Mouse (Mus musculus): ENCODE measurements around the gene Ldb1. TPM values are rescaled to one million over a fixed set of nuclear protein-coding genes. Genes with fewer than 3 reads are reported as not detected.

The Ldb1 gene
- polyA plus RNA-seq (2015; fragmentation: Nextera tagmentation; extraction: Ambion mirVana), result 120 and 127 TPM in 2 replicates

DNA sequence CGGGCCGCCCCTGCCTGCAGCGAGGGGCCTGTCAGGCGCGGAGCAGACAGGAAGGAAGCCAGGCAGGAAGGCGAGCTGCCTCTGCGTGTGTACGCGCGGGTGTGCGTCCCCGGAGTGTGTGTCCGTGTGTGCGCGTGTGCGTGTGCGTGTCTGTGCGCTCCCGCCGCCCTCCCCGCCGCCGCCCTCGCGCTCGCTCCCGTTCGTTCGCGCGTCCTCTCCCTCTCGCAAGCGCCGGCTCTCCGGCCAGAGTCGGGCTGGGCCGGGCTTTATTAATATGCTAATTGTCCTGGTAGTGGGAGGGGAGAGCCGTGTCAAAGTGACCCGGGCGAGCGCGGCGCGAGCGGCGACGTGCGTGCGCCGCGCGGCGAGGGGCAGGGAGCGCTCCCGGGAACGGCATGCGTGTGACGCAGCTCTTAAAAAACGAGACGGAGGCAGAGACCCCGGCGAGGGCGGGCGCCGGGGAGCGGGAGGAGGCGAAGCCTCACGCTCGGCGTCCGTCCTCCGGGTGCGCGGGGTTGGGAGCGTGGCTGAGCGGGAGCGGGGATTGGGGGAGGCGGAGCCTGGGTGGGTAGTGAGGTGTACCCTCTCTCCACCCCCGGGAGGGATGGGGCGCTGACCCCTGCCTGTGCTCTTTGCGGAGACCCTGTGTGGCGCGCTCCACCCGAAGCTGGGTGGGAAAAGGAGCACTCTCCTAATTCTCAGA, at the start of gene Ldb1:
Ldb1 (minus strand) TSS at position 222 of the 703 bp plus-strand sequence.
- Histone ChIP-seq H3K36me3 (no peaks in the 10 kb centered on the region), H3K27me3 (no peaks in the 10 kb centered on the region), H3K4me3 (peak within 1 kb of the TSS; percentile 93), H3K9ac (peak within 1 kb of the TSS; percentile 99), H3K4me1 (replicated peaks) (peaks cover 55% of the 10 kb centered on the region), H3K27ac (peak within 1 kb of the TSS; percentile 99), H3K4me2 (peak within 1 kb of the TSS; percentile 98), H3K9me3 (no peaks in the 10 kb centered on the region)
- ATAC-seq (ENCODE audit: low FRiP score), result peak; percentile 75
- WGBS, result 2% methylated on average over 61 of the region's 84 CpGs

DNA sequence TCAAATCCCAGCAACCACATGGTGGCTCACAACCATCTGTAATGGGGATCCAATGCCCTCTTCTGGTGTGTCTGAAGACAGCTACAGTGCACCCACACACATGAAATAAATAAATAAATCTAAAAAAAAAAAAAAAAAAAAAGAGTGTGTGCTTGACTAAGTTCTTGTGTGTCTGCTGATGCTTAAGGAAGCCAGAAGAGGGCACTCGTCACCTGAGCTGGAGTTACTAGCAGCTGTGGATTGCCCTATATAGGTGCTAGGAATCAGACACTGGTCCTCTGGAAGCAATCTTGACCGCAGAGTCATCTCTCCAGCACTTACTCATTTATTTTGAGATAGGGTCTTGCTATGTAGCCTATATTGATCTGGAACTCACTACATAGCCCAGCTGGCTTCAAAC, 49.1 kb upstream of the Ldb1 start:
- WGBS, result 93% methylated on average over 2 of the region's 2 CpGs
- no peak overlapping the region for H3K4me2 ChIP-seq
- no peak overlapping the region for H3K27ac ChIP-seq
- H3K4me1 ChIP-seq (replicated peaks), result no peaks in the 10 kb centered on the region
- ATAC-seq (ENCODE audit: low FRiP score), result no peak
- no peaks in the 10 kb centered on the region for H3K27me3 ChIP-seq
- no peak overlapping the region for H3K4me3 ChIP-seq
- H3K36me3 ChIP-seq, result no peaks in the 10 kb centered on the region
- no peak overlapping the region for H3K9ac ChIP-seq
- no peaks in the 10 kb centered on the region for H3K9me3 ChIP-seq

DNA sequence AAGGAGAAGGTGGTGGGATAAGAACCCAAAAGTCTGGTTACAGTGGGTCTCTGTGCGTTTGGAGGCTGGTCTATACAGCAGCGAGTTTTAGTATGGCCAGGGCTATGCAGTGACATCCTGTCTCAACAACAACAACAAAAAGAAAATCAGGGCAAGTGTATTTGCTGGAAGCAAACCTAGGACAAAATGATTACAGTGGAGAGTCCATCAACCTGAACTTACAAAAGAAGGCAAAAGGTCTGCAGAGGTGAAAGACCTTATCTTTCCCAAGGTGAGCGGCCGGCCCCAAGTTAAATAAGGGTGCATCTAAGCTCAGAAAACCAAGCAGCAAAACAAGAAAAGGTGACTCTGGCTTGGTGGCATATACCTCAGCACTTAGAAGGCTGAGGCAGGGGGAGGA, 46.6 kb upstream of the Ldb1 start:
- Histone ChIP-seq H3K4me1 (replicated peaks) (no peaks in the 10 kb centered on the region), H3K9ac (no peak overlapping the region), H3K9me3 (no peaks in the 10 kb centered on the region), H3K4me3 (no peak overlapping the region), H3K27ac (no peak overlapping the region), H3K27me3 (no peaks in the 10 kb centered on the region), H3K36me3 (no peaks in the 10 kb centered on the region), H3K4me2 (no peak overlapping the region)
- no peak for ATAC-seq (ENCODE audit: low FRiP score)
- WGBS, result 90% methylated on average over 4 of the region's 4 CpGs

DNA sequence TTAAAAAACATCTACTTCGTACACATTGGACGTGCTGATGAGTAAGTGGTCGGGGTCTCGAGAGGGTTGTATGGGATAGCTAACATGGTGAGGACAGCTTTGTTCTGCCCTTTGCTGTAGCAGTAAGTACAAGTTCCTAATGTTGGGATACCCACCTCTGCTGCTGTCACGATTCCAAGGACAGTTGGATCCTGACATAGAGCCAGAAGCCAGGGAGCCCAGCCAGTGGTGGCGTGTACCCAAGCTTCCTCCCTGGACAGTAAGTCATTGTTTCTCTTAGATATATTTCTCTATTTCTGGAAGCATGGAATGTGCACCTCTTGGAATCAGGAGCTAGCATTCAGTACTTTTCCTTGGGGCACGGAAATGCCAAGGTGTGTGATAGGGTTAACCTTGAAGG, 42.9 kb upstream of the Ldb1 start:
- Histone ChIP-seq H3K27me3 (no peaks in the 10 kb centered on the region), H3K9ac (no peak overlapping the region), H3K4me2 (no peak overlapping the region), H3K36me3 (peaks cover 29% of the 10 kb centered on the region), H3K9me3 (no peaks in the 10 kb centered on the region), H3K27ac (no peak overlapping the region), H3K4me3 (no peak overlapping the region), H3K4me1 (replicated peaks) (no peaks in the 10 kb centered on the region)
- no peak for ATAC-seq (ENCODE audit: low FRiP score)
- WGBS, result 88% methylated on average over 7 of the region's 7 CpGs

DNA sequence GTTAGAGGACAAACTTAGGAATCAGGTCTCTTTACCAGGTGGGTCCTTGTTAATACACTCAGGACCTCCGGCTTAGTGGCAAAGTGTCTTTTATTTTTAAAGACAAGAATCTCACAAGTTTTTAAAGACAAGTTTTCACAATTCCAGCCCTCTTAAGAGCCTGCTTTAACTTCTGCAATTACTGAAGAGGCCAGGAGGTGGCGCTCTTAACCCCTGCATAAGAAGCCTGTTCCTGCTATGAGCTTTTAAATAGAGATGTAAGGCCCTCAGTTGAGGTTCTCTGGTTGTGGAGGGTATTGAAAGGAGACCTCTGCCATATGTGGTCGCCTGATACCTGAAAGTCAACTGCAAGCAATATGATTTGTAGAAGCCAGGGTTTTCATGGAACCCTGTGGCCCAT, 41.3 kb upstream of the Ldb1 start:
- H3K4me1 ChIP-seq (replicated peaks), result no peaks in the 10 kb centered on the region
- WGBS, result 59% methylated on average over 3 of the region's 3 CpGs

DNA sequence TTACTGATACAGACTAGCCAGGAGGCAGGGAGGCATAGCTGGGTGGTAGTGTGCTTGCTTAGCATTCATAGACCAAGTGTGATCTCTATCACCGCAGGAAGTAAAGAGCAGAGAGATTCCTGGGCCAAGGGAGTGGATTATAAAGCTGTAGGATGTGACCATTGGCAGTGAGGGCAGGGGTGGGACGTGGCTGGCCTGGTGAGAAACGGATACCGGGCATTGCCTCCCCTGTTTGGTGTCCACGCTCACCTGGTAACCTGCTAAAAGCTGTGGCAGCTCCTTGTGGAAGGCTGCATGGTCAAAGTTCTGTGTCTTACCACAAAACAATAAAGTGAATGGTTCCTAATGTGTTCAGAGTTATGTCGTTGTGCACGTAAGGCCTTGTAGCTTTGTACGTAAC, 40.2 kb upstream of the Ldb1 start:
- Histone ChIP-seq H3K4me1 (replicated peaks) (no peaks in the 10 kb centered on the region), H3K9me3 (no peaks in the 10 kb centered on the region), H3K27ac (no peak overlapping the region), H3K36me3 (peaks cover 56% of the 10 kb centered on the region), H3K27me3 (no peaks in the 10 kb centered on the region), H3K9ac (no peak overlapping the region), H3K4me3 (no peak overlapping the region), H3K4me2 (no peak overlapping the region)
- 97% methylated on average over 8 of the region's 8 CpGs for WGBS
- ATAC-seq (ENCODE audit: low FRiP score), result no peak

More for the DNA sequence above, 41.3 kb upstream of the Ldb1 start:
- ATAC-seq (ENCODE audit: low FRiP score), result no peak
- H3K27ac ChIP-seq, result no peak overlapping the region
- H3K9me3 ChIP-seq, result no peaks in the 10 kb centered on the region
- no peak overlapping the region for H3K4me3 ChIP-seq
- H3K4me2 ChIP-seq, result no peak overlapping the region
- H3K9ac ChIP-seq, result no peak overlapping the region
- H3K36me3 ChIP-seq, result peaks cover 44% of the 10 kb centered on the region
- no peaks in the 10 kb centered on the region for H3K27me3 ChIP-seq

DNA sequence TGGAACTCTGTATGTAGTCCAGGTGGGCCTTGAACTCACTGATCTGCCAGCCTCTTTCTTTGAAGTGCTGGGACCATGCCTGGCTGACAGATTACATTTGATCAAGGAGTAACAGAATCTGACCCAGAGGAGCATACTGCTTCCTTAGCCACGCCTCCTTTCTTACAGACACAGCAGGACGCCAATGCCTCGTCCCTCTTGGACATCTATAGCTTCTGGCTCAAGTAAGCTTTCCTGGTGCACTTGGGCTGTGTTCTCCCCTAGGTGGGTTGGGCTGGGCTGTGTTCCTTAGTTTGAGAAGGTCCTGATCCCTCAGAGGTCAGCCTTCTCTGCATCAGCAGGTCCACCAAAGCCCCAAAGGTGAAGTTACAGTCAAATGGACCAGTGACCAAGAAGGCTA, 33.5 kb upstream of the Ldb1 start:
- no peaks in the 10 kb centered on the region for H3K27me3 ChIP-seq
- no peaks in the 10 kb centered on the region for H3K9me3 ChIP-seq
- ATAC-seq (ENCODE audit: low FRiP score), result no peak
- 64% methylated on average over 3 of the region's 3 CpGs for WGBS
- H3K27ac ChIP-seq, result no peak overlapping the region
- H3K4me3 ChIP-seq, result no peak overlapping the region
- peaks cover 22% of the 10 kb centered on the region for H3K4me1 ChIP-seq (replicated peaks)
- H3K36me3 ChIP-seq, result peaks cover 58% of the 10 kb centered on the region
- H3K4me2 ChIP-seq, result no peak overlapping the region
- no peak overlapping the region for H3K9ac ChIP-seq

DNA sequence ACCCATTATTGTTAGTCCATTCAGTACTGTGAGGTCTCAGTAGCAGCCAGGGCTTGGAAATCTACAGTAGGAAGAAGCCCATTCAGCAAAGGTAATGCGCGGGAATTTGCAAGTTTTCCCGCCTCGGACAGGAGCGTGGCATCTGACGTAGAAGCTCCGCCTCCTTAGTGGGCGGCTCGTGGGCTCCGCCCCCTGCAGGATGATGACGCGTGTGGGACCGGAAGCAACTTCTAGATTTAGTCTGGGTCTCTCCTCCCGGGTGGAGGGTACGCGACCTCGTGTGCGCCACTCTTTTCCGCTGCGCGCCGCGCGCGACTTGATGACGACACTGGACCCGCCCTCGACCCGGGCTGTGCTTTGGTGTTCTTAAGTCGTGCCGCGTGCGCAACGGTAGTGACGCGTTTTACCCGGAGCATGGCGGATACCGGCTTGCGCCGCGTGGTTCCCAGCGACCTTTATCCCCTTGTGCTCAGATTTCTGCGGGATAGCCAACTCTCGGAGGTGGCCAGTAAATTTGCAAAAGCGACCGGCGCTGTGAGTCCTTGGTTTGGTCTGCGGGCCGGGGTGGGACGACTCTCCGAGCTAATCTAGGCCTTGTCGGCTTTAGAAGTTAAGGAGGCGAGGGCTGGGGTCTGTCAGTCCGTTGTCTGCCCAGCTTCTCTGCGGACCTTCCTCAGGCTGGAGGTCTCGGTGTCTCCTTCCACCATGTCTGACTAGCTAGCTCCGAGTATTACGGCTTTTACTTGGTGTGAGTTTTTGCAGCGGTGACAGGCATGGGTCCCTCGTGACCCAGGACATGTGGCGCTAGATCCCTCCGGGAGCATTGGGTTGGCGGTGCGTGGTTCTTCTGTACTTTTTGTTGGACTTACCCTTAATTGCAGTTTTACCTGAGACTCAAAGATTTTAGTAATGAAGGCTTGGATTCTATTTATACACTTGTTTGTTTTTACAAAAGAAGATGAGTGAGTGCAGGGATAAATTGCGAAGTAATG, 30.9 kb upstream of the Ldb1 start, which contains the start of gene Nolc1:
Nolc1 (plus strand) TSS at position 248 of the 992 bp plus-strand sequence.
- Histone ChIP-seq H3K4me1 (replicated peaks) (peaks cover 22% of the 10 kb centered on the region), H3K27me3 (no peaks in the 10 kb centered on the region), H3K36me3 (peaks cover 56% of the 10 kb centered on the region), H3K27ac (peak within 1 kb of the TSS; percentile 76), H3K9me3 (no peaks in the 10 kb centered on the region), H3K4me3 (peak within 1 kb of the TSS; percentile 87), H3K9ac (peak within 1 kb of the TSS; percentile 81), H3K4me2 (peak within 1 kb of the TSS; percentile 89)
- peak; percentile 96 for ATAC-seq (ENCODE audit: low FRiP score)
- under 1% methylated on average over 66 of the region's 66 CpGs for WGBS

DNA sequence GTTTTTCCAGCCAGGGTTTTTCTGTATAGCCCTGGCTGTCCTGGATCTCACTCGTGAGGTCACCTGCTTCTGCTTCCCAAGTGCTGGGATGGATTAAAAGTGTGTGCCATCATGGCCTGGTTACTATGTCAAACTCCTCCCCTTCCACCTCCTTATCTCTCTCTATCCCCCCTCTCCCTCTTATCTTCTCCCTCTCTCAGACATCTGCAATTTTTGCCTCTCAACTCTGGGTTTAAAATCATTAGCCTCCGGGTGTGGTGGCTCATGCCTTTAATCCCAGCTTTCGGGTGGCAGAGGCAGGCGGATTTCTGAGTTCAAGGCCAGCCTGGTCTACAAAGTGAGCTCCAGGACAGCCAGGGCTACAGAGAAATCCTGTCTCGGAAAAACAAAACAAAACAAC, 29.3 kb upstream of the Ldb1 start:
- H3K27ac ChIP-seq, result no peak overlapping the region
- H3K9me3 ChIP-seq, result no peaks in the 10 kb centered on the region
- no peak for ATAC-seq (ENCODE audit: low FRiP score)
- over 99% methylated on average over 5 of the region's 5 CpGs for WGBS
- H3K4me3 ChIP-seq, result no peak overlapping the region
- no peak overlapping the region for H3K9ac ChIP-seq
- H3K27me3 ChIP-seq, result no peaks in the 10 kb centered on the region
- no peak overlapping the region for H3K4me2 ChIP-seq
- peaks cover 54% of the 10 kb centered on the region for H3K36me3 ChIP-seq
- peaks cover 22% of the 10 kb centered on the region for H3K4me1 ChIP-seq (replicated peaks)

DNA sequence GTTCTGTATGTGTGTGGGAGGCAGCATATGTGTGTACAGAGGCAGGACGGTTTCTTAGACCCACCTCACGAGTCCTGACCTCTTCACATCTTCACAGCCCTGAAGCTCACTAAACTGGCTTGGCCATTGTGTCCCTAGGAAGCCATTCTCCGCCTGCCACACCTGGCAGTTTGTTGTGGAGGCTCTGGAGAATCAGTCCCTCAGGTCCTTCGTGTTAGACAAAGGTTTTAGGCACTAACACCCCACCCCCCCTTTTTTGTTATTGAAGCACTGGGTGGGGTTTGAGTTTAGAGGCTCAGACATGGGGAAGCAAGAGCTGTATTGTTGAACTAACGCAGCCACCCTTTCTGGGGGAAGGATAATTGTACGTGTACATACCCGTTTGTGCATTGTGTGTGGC, 28.3 kb upstream of the Ldb1 start:
- Histone ChIP-seq H3K4me2 (no peak overlapping the region), H3K36me3 (peaks cover 52% of the 10 kb centered on the region), H3K4me1 (replicated peaks) (peaks cover 22% of the 10 kb centered on the region), H3K9ac (no peak overlapping the region), H3K9me3 (no peaks in the 10 kb centered on the region), H3K27ac (no peak overlapping the region), H3K27me3 (no peaks in the 10 kb centered on the region), H3K4me3 (no peak overlapping the region)
- ATAC-seq (ENCODE audit: low FRiP score), result no peak
- WGBS, result 83% methylated on average over 7 of the region's 7 CpGs

DNA sequence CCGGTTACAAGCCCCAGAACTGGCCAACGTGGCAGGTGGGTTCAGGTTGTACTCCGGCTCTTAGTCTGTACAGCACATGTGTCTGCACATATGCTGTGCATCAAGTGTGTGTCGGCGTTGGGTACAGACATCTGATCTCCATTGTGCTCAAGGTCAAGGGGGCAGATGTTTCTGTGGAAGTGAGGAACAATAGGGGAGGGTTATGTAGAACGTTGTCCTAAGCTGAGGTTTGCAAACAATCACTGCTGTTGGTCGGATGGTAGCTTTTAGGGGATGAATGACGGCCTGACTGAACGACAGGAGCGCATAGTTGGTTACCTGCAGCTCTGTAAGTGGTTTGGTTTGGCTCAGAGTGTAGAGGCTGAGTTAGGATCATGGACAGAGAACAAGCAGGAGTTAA, 23.0 kb upstream of the Ldb1 start:
- no peak for ATAC-seq (ENCODE audit: low FRiP score)
- H3K4me3 ChIP-seq, result no peak overlapping the region
- H3K27me3 ChIP-seq, result no peaks in the 10 kb centered on the region
- H3K4me1 ChIP-seq (replicated peaks), result no peaks in the 10 kb centered on the region
- H3K9ac ChIP-seq, result no peak overlapping the region
- no peak overlapping the region for H3K27ac ChIP-seq
- peaks cover 95% of the 10 kb centered on the region for H3K36me3 ChIP-seq
- no peaks in the 10 kb centered on the region for H3K9me3 ChIP-seq
- WGBS, result 77% methylated on average over 10 of the region's 10 CpGs
- no peak overlapping the region for H3K4me2 ChIP-seq

DNA sequence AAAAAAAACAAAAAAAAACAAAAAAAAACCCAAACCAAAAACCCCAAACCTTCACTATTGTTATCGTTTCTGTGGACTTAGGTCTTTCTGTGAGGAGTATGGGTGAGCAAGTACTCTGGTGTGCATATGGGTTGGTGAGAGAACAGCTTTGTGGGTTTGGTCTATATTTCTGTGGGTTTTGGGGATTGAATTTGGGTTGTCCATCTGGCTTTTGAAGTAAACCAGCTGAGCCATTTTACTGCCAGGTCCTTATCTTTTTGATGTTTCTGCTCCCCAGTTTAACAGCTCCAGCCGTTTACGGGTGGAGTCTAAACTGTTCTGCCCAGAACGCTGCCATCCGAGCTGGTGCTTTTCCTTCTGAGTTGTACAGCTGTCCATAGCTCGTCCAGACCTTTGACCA, 15.8 kb upstream of the Ldb1 start:
- peaks cover 43% of the 10 kb centered on the region for H3K36me3 ChIP-seq
- ATAC-seq (ENCODE audit: low FRiP score), result no peak
- no peak overlapping the region for H3K4me2 ChIP-seq
- H3K9me3 ChIP-seq, result no peaks in the 10 kb centered on the region
- H3K9ac ChIP-seq, result no peak overlapping the region
- peaks cover 16% of the 10 kb centered on the region for H3K4me1 ChIP-seq (replicated peaks)
- H3K27ac ChIP-seq, result no peak overlapping the region
- WGBS, result 93% methylated on average over 6 of the region's 6 CpGs
- no peak overlapping the region for H3K4me3 ChIP-seq
- no peaks in the 10 kb centered on the region for H3K27me3 ChIP-seq

All from hindbrain, embryonic 13.5 days (tissue).